Mouse (Mus musculus): ENCODE data around the gene Usp45. TPM values are rescaled to one million over a fixed set of nuclear protein-coding genes. Genes with fewer than 3 reads are reported as not detected.

The Usp45 gene
- total and polyA plus RNA-seq, 2 experiments: 1.7 to 11.8 TPM

DNA sequence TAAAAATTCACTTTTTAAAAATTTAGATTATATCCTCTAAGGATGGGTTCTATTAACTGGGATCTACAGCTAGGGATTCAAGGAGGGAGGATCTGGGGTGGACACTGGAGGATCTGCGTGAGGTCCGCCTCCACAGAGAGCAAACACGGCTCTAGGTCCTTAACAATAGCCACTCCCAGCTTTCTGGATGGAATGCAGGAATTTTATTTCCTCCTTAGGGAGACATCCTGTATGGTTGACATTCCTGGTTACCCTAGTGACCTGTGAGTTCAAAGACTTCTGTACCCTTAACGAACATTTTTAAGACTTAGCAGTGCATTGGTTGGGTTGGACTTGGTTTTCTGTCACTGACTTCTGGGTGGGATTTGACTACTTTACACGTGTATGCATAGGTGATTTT lies 21.2 kb upstream of the Usp45 start:
- H3K4me3 ChIP-seq (ENCODE audit: insufficient read depth, low read depth, low read length): no peak overlapping the region
- 80% methylated on average over 5 of the region's 5 CpGs for WGBS
- no peak overlapping the region for H3K9ac ChIP-seq (ENCODE audit: low read depth, low read length)
- peaks cover 15% of the 10 kb centered on the region for H3K36me3 ChIP-seq (ENCODE audit: control insufficient read depth, insufficient read depth, low read length)
- no peaks in the 10 kb centered on the region for H3K4me1 ChIP-seq (ENCODE audit: control insufficient read depth, insufficient read depth, low read length)
- H3K27me3 ChIP-seq (ENCODE audit: control insufficient read depth, insufficient read depth, low read length): no peaks in the 10 kb centered on the region
- DNase-seq (ENCODE audit: extremely low read depth, low read depth, low spot score): no peak
- H3K79me2 ChIP-seq (ENCODE audit: control insufficient read depth, insufficient read depth, low read length): no peaks in the 10 kb centered on the region
- no peak overlapping the region for H3K27ac ChIP-seq (replicated peaks; ENCODE audit: insufficient read depth, low read depth, low read length)
- no peak for TF ChIP-seq CTCF (IDR thresholded peaks at IDR 0.05; ENCODE audit: low read depth, low read length)
- no peak for TF ChIP-seq POLR2A (IDR thresholded peaks at IDR 0.05; ENCODE audit: extremely low read depth, insufficient read depth, low read length)

DNA sequence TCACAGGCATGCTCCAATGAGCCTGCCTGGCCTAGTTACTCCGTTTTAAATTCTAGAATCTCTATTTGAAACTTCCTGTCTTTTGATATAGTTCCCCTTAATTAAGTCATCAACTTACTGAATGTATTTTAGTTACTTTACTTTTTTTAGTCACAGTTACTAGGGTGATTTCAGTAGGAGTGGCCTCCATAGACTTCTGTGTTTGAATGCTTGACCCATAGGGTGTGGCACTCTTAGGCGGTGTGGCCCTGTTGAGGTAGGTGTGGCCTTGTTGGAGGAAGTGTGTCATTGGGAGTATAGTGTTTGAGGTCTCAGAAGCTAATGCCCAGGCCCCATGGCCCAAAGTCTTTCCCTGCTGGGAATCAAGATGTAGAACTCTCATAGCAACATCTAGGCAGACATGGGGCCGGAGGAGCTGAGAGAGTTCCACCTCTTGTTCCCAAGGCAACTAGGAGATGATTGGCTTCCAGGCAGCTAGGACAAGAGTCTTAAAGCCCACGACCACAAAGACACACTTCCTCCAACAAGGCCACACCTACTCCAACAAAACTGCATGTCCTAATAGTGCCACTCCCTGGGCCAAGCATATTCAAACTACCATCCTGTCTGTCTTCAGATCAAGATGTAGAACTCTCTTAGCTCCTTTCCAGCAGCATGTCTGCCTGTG lies 11.7 kb upstream of the Usp45 start:
- no peak overlapping the region for H3K27ac ChIP-seq (replicated peaks; ENCODE audit: insufficient read depth, low read depth, low read length)
- whole genome bisulfite sequencing: 79% methylated on average over 4 of the region's 4 CpGs
- TF ChIP-seq CTCF (IDR thresholded peaks at IDR 0.05; ENCODE audit: low read depth, low read length) (no peak), POLR2A (IDR thresholded peaks at IDR 0.05; ENCODE audit: extremely low read depth, insufficient read depth, low read length) (no peak)
- H3K27me3 ChIP-seq (ENCODE audit: control insufficient read depth, insufficient read depth, low read length): no peaks in the 10 kb centered on the region
- H3K79me2 ChIP-seq (ENCODE audit: control insufficient read depth, insufficient read depth, low read length): no peaks in the 10 kb centered on the region
- H3K4me1 ChIP-seq (ENCODE audit: control insufficient read depth, insufficient read depth, low read length): no peaks in the 10 kb centered on the region
- H3K36me3 ChIP-seq (ENCODE audit: control insufficient read depth, insufficient read depth, low read length): peaks cover 18% of the 10 kb centered on the region
- DNase-seq (ENCODE audit: extremely low read depth, low read depth, low spot score): no peak
- no peak overlapping the region for H3K9ac ChIP-seq (ENCODE audit: low read depth, low read length)
- no peak overlapping the region for H3K4me3 ChIP-seq (ENCODE audit: insufficient read depth, low read depth, low read length)

DNA sequence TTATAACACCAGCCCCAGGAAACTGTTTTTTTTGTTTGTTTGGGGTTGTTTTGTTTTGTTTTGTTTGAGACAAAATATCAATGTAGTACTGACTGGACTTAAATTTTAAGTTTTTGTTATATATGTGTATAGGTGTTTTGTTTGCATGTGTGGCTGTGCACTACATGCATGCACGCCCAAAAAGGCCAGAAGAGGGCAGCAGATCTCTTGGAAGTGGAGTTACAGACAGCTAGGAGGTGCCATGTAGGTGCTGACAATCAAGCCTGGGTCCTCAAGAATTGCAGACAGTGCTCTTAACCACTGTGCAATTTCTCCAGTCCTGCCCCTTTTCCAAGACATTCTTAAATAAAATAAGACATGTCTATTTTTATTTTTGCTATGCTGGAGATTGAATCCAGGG lies 8.1 kb upstream of the Usp45 start:
- no peak overlapping the region for H3K9ac ChIP-seq (ENCODE audit: low read depth, low read length)
- H3K27me3 ChIP-seq (ENCODE audit: control insufficient read depth, insufficient read depth, low read length): no peaks in the 10 kb centered on the region
- no peaks in the 10 kb centered on the region for H3K4me1 ChIP-seq (ENCODE audit: control insufficient read depth, insufficient read depth, low read length)
- no peak for DNase-seq (ENCODE audit: extremely low read depth, low read depth, low spot score)
- TF ChIP-seq POLR2A (IDR thresholded peaks at IDR 0.05; ENCODE audit: extremely low read depth, insufficient read depth, low read length): no peak
- TF ChIP-seq CTCF (IDR thresholded peaks at IDR 0.05; ENCODE audit: low read depth, low read length): peak; percentile 8; the same call in 1 of the 2 replicates
- H3K27ac ChIP-seq (replicated peaks; ENCODE audit: insufficient read depth, low read depth, low read length): no peak overlapping the region
- H3K4me3 ChIP-seq (ENCODE audit: insufficient read depth, low read depth, low read length): no peak overlapping the region
- 79% methylated on average over 1 of the region's 1 CpGs for WGBS
- no peaks in the 10 kb centered on the region for H3K79me2 ChIP-seq (ENCODE audit: control insufficient read depth, insufficient read depth, low read length)
- peaks cover 16% of the 10 kb centered on the region for H3K36me3 ChIP-seq (ENCODE audit: control insufficient read depth, insufficient read depth, low read length)

DNA sequence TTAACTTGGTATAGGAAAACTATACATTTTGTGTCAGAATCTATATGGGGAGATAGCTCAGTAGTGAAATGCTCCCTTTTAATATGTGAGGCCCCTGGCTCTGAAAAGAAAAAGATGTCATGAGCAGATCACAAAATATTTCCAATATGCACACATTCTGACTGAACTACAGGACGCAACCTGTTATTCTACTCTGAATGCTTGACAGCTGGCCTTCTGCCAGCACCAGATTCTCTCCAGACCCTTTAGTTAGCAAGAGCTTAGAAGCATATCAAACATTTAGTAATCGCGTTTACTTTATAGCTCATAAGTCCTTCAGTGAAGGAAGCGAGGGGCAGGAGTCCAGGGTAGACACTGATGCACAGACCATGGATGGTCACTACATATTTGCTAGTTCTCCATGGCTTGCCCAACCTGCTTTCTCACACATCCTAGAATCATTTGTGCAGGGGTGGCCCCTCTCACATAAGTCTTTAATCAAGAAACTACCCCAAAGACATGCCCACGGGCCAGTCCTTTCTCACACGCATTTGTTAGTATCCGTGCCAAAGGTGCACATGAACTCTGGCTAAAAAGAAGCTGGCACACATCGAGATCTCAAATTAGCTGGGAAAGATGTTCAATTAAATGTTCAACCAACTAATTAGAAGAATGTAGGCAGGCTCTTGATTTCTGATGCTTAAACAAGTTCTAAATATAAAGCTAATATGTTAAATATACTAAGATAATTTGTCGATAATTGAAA lies 5.4 kb upstream of the Usp45 start:
- no peak for DNase-seq (ENCODE audit: extremely low read depth, low read depth, low spot score)
- no peak for TF ChIP-seq POLR2A (IDR thresholded peaks at IDR 0.05; ENCODE audit: extremely low read depth, insufficient read depth, low read length)
- TF ChIP-seq CTCF (IDR thresholded peaks at IDR 0.05; ENCODE audit: low read depth, low read length): no peak
- no peak overlapping the region for H3K4me3 ChIP-seq (ENCODE audit: insufficient read depth, low read depth, low read length)
- H3K36me3 ChIP-seq (ENCODE audit: control insufficient read depth, insufficient read depth, low read length): peaks cover 16% of the 10 kb centered on the region
- H3K27ac ChIP-seq (replicated peaks; ENCODE audit: insufficient read depth, low read depth, low read length): no peak overlapping the region
- H3K27me3 ChIP-seq (ENCODE audit: control insufficient read depth, insufficient read depth, low read length): no peaks in the 10 kb centered on the region
- no peak overlapping the region for H3K9ac ChIP-seq (ENCODE audit: low read depth, low read length)
- WGBS: 89% methylated on average over 9 of the region's 9 CpGs
- H3K4me1 ChIP-seq (ENCODE audit: control insufficient read depth, insufficient read depth, low read length): peaks cover 3% of the 10 kb centered on the region; the same call in 1 of the 2 replicates
- H3K79me2 ChIP-seq (ENCODE audit: control insufficient read depth, insufficient read depth, low read length): no peaks in the 10 kb centered on the region

DNA sequence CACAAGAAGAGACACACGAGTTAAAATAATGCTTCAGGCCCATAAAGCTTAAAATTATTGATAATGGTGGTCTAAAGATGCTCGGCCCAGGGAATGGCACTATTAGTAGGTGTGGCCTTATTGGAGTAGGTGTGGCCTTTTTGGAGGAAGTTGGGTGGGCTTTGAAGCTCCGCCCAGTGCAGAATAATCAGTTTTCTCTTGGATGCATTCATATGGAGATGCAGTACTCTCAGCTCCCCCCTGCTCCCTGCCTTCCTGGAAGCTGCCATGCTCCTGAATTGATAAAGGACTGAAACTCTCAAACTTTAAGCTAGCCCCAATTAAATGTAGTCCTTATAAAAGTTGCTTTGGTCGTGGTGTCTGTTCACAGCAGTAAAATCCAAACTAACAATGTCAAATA lies 3.1 kb upstream of the Usp45 start:
- Histone ChIP-seq H3K27ac (replicated peaks; ENCODE audit: insufficient read depth, low read depth, low read length) (no peak overlapping the region), H3K9ac (ENCODE audit: low read depth, low read length) (no peak overlapping the region), H3K36me3 (ENCODE audit: control insufficient read depth, insufficient read depth, low read length) (peaks cover 8% of the 10 kb centered on the region), H3K27me3 (ENCODE audit: control insufficient read depth, insufficient read depth, low read length) (no peaks in the 10 kb centered on the region), H3K4me1 (ENCODE audit: control insufficient read depth, insufficient read depth, low read length) (peaks cover 3% of the 10 kb centered on the region; the same call in 1 of the 2 replicates), H3K4me3 (ENCODE audit: insufficient read depth, low read depth, low read length) (no peak overlapping the region), H3K79me2 (ENCODE audit: control insufficient read depth, insufficient read depth, low read length) (no peaks in the 10 kb centered on the region)
- 75% methylated on average over 4 of the region's 4 CpGs for WGBS
- DNase-seq (ENCODE audit: extremely low read depth, low read depth, low spot score): no peak
- TF ChIP-seq POLR2A (IDR thresholded peaks at IDR 0.05; ENCODE audit: extremely low read depth, insufficient read depth, low read length) (no peak), CTCF (IDR thresholded peaks at IDR 0.05; ENCODE audit: low read depth, low read length) (no peak)
